Mouse (Mus musculus) layer of hippocampus, postnatal 14 days (tissue): ENCODE results near the gene Sim2. TPM values are rescaled to one million over a fixed set of nuclear protein-coding genes. Genes with fewer than 3 reads are reported as not detected.

Source experiments
- DNase-seq, 2 experiments: peaks; one replicate each; pipeline ENCODE4 v3.0.0; 2021 to 2022; ENCODE audit warnings: low spot score in 2 of 2, mixed read lengths in 1 of 2
- microRNA-seq, 2 experiments: library from miRNA; unstranded; fragments of <30 nt; microRNA quantifications; one replicate each; pipeline ENCODE4 v1.2.0; 2021
- total RNA-seq, 2 experiments: library from RNA; stranded (reverse); gene quantifications; 2 replicates each; pipeline ENCODE4 v1.2.3; 2021

Sim2 gene
- total RNA-seq, 2 experiments from 2014 or later = 0.10 to 0.41 TPM

GRCm38 (mm10) chr16:94157819-94158218, 73.1 kb downstream of the Sim2 start:
- DNase-seq = no peak

- no peak for DNase-seq
These were observed 77.3 kb downstream of the Sim2 start for GRCm38 (mm10) chr16:94162000-94162399.

- DNase-seq = peak in 1 of 2 experiments; percentile 37
These were observed 78.3 kb downstream of the Sim2 start for GRCm38 (mm10) chr16:94163051-94163450.

DNA sequence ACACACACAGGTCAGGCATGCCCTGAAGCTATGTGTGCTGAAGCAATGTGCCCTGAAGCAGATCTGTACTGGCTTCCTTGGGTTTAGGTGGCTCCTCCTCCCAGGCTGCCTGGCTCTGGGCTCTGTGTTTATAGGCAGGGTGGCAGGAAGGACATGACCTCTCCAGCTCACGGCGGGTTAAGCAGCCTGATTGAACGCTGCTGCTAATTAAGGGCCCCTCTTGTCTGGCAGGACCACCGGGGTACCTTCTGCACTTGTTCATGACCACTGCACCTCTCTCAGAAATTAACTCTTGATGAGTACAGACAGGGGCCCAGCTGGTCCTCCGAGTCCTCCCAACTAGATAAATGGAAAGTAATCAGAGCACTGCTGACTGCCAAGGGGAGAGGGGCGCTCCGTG, 79.5 kb downstream of the Sim2 start:
- no peak for DNase-seq

DNA sequence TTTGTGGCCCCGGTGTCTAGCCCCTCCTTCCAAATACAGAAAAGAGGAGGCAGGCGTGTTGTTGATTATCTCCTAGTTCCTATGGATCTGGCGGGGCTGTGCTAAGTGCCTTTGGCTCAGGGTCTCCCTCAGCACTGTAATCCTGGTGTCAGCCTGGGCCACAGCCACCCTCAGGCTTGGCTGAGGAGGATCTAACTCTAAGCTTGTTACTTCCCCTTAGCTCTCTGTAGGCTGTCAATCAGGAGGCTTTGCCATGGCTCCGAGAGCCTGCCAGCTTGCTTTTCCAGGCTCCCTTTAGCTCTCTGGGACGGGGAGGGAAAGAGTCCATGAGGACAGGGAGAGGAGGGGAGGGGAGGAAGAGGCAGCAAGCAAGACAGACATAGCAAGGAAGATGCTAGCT, 80.2 kb downstream of the Sim2 start:
- no peak for DNase-seq

DNA sequence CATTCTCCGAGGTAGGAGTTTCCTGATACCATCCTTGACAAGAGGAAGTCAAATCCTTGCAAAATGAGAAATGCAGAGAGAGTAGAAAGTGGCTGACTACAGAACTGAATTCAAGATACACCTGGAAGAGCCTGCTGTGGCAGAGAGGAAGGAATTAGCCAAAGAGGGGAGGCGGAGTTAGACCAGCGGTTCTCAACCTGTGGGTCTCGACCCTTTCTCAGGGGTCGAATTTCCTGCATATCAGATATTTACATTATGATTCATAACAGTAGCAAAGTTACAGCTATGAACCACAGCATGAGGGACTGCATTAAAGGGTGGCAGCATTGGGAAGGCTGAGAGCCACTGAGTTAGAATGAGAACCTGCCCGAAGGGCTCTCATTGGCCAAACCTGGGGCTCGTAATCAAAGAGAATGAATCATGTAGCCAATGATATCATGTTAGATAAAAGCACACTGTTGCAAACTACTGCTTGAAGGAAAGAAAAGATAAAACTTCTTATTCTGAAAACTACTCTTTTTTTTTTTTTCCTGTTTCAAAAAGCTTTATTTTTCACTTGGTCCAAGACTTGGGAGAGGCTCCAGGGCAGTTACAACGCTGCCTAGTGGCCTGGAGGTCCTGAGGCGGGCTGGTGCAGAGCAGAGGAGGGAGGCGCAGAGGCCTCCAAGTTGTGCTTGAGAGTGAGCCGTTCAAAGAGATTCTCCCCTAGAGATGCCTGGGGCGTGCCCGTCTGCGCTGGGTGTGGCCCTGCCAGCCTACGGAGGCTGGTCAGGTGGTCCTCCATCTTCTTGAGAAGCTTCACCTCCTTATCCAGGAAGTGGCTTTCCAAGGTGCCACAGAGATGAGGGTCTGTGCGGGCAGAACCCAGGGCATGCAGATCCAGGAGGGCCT, 84.2 kb downstream of the Sim2 start:
- DNase-seq = no peak

GRCm38 (mm10) chr16:94170218-94170617, 85.5 kb downstream of the Sim2 start:
- DNase-seq = no peak

GRCm38 (mm10) chr16:94173361-94173760, 88.6 kb downstream of the Sim2 start:
- DNase-seq = no peak

GRCm38 (mm10) chr16:94175366-94175986, 90.7 kb downstream of the Sim2 start:
- no peak for DNase-seq

Small RNAs within 50 kb of the gene (microRNA-seq; reads per million reads assigned to microRNA genes)
- 0 reads per million in 2 experiments for gene Gm23062

Other genes with a start within 250 kb of the Sim2 start
- 1 to 10 TPM; 1.3 to 2.0 TPM for gene Chaf1b, start 201.0 kb upstream of the Sim2 start, total RNA-seq
- 1 to 10 TPM; 3.1 to 3.8 TPM for gene Cldn14, start 76.1 kb upstream of the Sim2 start, total RNA-seq
- 10 to 100 TPM; 12.8 to 13.7 TPM for gene Hlcs, start 228.6 kb downstream of the Sim2 start, total RNA-seq
- gene Ripply3, start 243.5 kb downstream of the Sim2 start, total RNA-seq = not detected